Mouse (Mus musculus) T-cell, adult 2 months (primary cell): ENCODE results near the gene Gm10100.
"Not testable (repeated sequence)": the region's sequence is repeated elsewhere in the genome, so short reads cannot be mapped to it uniquely, and the experiment has no call there.

Experiments
- DNase-seq: peaks from one replicate; pipeline ENCODE4 v3.0.0; 2022; ENCODE audit warnings: low spot score

The Gm10100 gene

DNA sequence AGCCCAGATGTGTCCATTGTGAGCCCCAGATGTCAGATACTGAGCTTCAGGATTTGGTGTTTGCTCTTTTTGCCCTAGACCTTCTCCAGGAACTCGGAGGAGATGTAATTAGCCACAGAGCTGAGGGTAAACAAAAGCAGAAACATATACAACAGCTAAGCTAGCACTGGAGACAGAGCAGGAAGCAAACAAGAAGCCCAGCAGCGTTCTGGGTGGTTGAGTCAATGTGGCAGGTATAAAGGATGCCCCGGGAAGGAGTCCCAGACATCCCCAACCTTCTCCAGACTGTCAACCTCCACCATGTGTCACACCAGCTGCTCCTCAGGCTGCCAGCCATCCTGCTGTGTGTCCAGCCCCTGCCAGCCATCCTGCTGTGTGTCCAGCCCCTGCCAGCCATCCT, at the start of gene Gm10100:
Gene Gm10100 (plus strand): TSS at position 301 of the 400 bp plus-strand sequence.
- no peak for DNase-seq

DNA sequence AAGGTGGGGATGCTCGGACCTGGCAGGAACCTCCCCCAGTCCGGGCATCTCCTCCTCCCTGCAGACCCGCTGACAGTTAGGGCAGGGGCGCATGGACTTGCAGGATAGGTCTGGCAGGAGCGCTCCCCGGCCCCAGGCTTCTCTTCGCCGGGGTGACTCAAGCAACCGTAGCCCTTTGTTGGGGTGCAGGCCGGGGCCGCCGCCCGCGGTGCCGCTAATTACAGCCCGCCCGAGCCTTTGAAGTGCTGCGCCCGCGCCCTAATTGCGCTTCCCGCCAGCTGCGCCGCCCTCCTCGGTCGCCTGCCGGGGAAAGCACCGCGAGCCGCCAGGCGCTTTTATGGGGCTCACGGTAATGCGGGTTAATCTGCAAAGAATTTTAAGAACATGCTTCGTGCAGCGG, 48.7 kb upstream of the Gm10100 start:
- DNase-seq: no peak

- DNase-seq: no peak
Observed at GRCm38 (mm10) chr10:77682994-77683393, 43.3 kb upstream of the Gm10100 start.

DNA sequence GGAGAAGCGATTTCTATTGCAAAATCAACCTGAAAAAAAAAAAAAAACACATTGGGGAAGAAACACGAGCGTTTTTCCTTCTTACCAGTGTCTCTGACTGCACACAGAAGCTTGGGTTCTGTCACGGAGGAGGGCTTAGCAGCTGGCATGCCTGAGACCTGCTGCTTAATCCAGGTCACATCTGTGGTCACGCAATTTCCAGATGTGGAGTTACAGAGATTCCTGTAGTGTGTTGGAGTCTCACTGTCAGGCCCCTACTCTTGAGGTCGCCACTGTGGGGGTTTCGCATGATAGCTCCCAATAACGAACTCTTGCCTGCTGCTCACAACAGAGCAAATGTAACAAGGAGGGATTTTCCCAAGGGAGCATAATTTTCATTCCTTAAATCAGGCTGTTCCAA, 42.1 kb upstream of the Gm10100 start:
- DNase-seq: no peak

GRCm38 (mm10) chr10:77685895-77686664, 40.2 kb upstream of the Gm10100 start, which contains the start of gene Tspear:
Gene Tspear (plus strand): TSS chr10:77686569.
- no peak for DNase-seq

DNA sequence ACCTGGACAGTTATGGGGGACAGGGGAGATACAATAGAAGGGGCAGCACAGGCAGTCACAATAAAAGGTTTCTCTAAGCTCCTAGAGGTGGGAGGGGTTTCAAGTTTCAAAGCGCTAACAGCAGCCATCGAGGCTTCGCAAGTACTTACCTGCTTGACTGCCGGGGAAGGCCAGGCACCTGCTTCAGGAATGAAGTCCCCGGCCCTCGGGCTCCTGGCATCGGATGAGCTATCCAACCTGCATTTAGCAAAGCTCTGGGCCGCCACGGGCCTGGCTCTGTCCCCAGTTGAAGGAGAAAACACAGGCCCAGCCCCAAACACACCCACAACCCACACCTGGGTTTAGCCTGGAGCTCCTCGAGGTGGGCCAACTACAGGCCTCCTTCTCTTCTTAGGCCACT, 39.3 kb upstream of the Gm10100 start:
- DNase-seq: no peak

GRCm38 (mm10) chr10:77690356-77690807, 35.9 kb upstream of the Gm10100 start, which contains the start of gene Gm19402:
Gene Gm19402 (minus strand): TSS chr10:77690757.
- not testable (repeated sequence) for DNase-seq

DNA sequence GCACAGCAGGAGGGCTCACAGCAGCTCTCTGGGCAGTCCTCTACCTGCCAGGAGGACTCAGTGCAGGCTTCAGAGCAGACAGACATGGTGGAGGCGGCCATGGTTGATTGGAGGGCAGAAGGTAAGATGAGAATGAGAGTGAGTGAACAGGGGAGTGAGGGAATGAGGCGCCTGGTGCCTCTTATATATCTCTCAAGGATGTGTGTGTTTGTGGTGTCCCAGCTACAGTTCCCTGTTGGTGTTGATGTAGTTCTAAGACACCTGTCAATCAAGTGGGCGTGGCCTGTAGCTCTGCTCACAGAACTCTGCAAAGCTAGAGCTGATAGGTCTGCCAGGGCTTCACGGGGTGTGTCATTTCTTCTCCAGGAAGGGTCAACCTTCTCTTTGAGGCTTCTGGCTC, 29.2 kb upstream of the Gm10100 start, which contains the start of gene Gm9508:
Gene Gm9508 (minus strand): TSS at position 101 of the 400 bp plus-strand sequence.
- no peak for DNase-seq

DNA sequence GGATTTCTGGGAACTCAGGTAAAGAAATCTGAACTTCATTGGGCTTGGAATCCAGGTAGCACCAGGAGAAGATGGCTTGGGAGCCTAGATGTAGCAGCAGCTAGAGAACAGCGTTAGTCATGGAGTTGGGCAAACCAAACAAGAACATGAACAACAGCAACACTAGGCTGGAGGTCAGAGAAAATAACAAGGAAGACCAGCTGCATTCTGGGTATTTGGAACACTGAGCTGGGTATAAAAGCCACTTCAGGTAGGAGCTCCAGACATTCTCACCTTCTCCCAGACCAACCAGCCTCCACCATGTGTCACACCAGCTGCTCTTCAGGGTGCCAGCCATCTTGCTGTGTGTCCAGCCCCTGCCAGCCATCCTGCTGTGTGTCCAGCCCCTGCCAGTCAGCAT, 20.0 kb upstream of the Gm10100 start, which contains the start of gene Gm10272:
Gene Gm10272 (plus strand): TSS at position 301 of the 400 bp plus-strand sequence.
- no peak for DNase-seq

GRCm38 (mm10) chr10:77709831-77710230, 16.5 kb upstream of the Gm10100 start:
- DNase-seq: no peak

DNA sequence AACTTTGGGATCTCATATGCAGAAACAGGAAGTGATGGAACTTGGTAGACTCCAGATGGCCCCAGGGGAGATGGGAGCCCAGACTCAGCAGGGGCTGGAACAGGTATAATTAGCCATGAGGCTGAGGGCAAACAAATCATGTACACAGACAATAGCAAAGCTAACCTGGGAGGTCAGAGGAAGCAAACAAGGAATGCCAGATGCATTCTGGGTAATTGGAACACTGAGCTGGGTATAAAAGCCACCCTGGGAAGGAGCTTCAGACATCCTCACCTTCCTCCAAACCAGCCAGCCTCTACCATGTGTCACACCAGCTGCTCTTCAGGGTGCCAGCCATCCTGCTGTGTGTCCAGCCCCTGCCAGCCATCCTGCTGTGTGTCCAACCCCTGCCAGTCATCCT, 15.1 kb upstream of the Gm10100 start, which contains the start of gene Gm10024:
Gene Gm10024 (plus strand): TSS at position 301 of the 400 bp plus-strand sequence.
- not testable (repeated sequence) for DNase-seq

DNA sequence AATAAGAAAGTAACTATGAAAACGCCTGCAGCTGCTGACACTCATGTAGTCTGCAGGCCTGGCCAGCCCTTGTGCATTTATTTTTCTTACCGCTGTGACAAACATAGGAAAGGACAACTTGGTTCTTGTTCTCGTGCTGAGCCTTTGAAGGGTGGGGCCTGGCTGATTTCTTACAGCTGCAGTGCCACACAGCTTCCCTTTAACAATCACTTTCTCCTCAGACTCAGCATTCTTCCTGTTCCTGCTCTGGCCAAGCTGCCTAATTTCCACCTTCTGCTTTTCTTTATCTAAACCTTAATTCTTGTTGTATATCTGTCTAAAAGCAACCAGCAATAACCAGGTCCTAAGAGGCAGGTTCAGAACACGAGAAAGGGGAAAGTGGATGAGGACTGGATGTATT, 12.6 kb upstream of the Gm10100 start:
- no peak for DNase-seq

- no peak for DNase-seq
Observed at GRCm38 (mm10) chr10:77715507-77715906, 10.8 kb upstream of the Gm10100 start, which contains the start of gene Gm10142. Gene Gm10142 (plus strand): TSS chr10:77715807.

- DNase-seq: not testable (repeated sequence)
Observed at GRCm38 (mm10) chr10:77720299-77720698, 6.0 kb upstream of the Gm10100 start, which contains the start of gene Krtap12-1. Gene Krtap12-1 (plus strand): TSS chr10:77720599.

- no peak for DNase-seq
Observed at GRCm38 (mm10) chr10:77724855-77725254, 1.4 kb upstream of the Gm10100 start.

DNA sequence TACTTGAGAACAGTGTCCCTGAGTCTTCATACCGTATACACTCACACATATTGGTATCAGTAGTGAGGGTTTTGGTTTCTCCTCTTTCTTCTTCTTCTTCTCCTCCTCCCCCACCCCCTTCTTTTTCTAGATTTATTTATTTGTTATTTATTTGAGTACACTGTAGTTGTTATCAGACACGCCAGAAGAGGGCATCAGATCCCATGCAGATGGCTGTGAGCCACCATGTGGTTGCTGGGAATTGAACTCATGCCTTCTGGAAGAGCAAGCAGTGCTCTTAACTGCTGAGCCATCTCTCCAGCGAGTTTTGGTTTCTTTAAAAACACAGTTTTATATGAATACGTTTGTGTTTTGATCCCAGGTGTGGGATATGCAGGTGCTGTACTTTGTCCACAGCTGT, 2.0 kb downstream of the Gm10100 start:
- DNase-seq: no peak

GRCm38 (mm10) chr10:77729241-77729640, 3.0 kb downstream of the Gm10100 start:
- DNase-seq: no peak

- DNase-seq: no peak
Observed at GRCm38 (mm10) chr10:77735928-77736327, 9.6 kb downstream of the Gm10100 start.

- no peak for DNase-seq
Observed at GRCm38 (mm10) chr10:77738929-77739328, 12.6 kb downstream of the Gm10100 start.

- DNase-seq: not testable (repeated sequence)
Observed at GRCm38 (mm10) chr10:77741924-77742688, 15.8 kb downstream of the Gm10100 start, which contains the start of gene Gm18596. Gene Gm18596 (minus strand): TSS chr10:77742638.

GRCm38 (mm10) chr10:77750686-77751085, 24.4 kb downstream of the Gm10100 start:
- not testable (repeated sequence) for DNase-seq

GRCm38 (mm10) chr10:77751254-77751653, 25.0 kb downstream of the Gm10100 start, which contains the start of gene Gm9736:
Gene Gm9736 (minus strand): TSS chr10:77751354.
- DNase-seq: not testable (repeated sequence)
